Mouse (Mus musculus) adrenal gland, postnatal 25 days (tissue): ENCODE results near the gene Nab2. TPM values are rescaled to one million over a fixed set of nuclear protein-coding genes. Genes with fewer than 3 reads are reported as not detected.
A peak's percentile ranks its signal among the peaks of the same experiment; 100 is the strongest.

Source experiments
- DNase-seq: peaks from one replicate; pipeline ENCODE4 v3.0.0; 2021; ENCODE audit warnings: mixed read lengths
- long read RNA-seq: library from polyadenylated mRNA; stranded (forward); transcript quantifications from one replicate; pipeline ENCODE4 v2.0.0, GENCODE M21; 2021
- total RNA-seq: library from RNA; stranded (reverse); gene quantifications from 2 replicates; pipeline ENCODE4 v1.2.3, GENCODE M21; 2021

Gene Nab2
- 19.0 and 21.7 TPM in 2 replicates for total RNA-seq
- long read RNA-seq, transcript Nab2-201 (7 exons, 2,582 nt) = major isoform, 9 of 18 reads
- long read RNA-seq, partial matches to known transcripts = 6 of 18 reads
- long read RNA-seq, other reads (novel, unspliced or antisense) = 0 of 18 reads

DNA sequence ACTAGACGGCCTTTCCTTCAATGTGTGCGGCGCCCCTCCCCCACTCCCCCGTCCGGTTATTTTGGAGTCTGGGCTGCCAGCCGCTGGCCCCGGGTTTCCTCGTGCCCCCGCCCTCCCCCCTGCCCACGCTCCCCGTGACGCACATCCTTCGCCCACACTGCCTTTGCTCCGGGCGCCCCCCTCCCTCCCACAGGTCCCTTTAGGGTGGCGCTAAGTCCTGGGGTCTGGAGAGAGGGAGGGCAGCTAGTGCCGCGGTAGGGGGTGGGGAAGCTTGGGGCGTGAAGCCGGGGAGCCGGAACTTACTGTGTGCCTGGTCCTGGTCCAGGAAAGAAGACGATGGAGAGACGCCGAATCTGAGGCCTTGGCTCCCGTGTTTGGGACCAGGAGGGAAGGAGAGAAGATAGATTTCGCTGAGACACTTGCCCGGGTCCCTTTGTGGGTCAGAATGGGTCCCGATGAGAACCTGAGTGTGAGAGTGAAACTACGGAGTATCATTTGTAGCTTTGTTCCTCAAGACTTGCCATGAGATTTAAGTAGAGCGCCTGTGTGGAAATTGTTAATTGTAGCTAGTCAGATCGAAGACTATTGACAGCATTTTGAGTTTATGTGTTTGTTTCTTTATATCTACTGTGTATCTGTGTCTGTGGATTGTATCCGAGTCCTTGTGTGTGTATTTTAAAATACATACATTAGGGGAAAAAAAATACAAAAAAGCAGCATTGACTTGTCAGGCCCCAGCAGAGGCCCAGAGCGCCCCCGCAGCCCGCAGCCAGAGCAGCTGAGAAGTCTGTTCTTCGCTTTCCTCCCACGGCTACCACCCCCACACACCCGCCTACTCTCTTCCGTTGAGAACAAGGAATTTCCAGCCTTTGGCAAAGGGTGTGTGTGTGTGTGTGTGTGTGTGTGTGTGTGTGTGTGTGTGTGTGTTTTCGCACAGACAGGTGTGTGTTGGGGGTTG lies at the start of gene Nab2:
Nab2 (minus strand) TSS at position 476 of the 958 bp plus-strand sequence.
- DNase-seq = peak; percentile 81

DNA sequence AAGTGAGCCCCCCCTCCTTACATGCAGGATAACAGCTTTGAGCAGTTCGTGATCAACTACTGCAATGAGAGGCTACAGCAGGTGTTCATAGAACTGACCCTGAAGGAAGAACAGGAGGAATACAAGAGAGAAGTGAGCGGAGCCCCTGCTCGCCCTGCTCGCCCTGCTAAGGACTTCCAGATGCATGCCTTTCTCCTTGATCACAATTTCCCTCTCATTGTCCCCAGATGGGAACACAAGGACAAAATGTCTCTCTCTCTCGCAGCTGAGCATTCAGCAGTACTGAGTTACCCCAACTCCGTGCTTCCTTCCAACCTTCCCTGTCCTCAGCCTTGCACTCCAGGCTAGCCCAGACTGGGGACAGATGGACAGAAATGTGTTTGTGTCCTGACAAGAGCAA lies 44.4 kb upstream of the Nab2 start:
- DNase-seq = no peak

DNA sequence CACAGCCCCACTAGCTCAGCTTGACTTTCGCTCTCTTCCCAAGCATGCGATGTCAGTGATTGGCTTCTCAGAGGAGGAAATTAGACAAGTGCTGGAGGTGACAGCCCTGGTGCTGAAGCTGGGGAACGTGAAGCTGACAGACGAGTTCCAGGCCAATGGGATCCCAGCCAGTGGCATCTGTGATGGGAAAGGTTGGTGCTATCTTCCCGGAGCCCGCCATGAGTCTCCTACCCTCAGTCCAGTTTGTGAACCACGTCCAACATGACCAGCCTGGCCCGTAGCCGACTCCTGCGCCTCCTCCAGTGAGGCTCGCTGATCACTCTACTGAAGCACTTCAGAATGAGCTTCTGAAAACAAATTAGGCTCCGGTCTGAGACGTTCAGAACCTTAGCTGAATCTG lies 42.0 kb upstream of the Nab2 start:
- DNase-seq = no peak

DNA sequence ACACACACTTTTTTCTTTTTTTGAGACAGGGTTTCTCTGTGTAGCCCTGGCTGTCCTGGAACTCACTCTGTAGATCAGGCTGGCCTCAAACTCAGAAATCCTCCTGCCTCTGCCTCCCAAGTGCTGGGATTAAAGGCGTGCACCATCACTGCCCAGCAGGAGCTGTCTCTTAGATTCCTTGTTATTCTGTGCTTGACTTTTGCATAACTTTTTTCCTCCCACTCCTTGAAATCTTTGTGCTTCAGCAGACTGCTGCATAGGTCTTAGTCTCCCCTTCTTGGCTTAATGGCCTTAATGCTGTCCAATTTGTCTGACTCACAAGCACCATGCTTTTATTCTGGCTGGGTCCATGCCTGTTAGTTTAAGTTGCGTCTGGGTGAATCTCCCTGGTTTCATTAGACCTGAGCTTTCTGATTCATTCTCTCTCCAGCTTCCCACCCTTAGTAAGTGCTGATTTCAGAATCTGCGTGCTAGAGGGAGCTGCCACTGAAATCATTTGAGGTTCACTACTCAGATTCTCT lies 40.5 kb upstream of the Nab2 start:
- no peak for DNase-seq

DNA sequence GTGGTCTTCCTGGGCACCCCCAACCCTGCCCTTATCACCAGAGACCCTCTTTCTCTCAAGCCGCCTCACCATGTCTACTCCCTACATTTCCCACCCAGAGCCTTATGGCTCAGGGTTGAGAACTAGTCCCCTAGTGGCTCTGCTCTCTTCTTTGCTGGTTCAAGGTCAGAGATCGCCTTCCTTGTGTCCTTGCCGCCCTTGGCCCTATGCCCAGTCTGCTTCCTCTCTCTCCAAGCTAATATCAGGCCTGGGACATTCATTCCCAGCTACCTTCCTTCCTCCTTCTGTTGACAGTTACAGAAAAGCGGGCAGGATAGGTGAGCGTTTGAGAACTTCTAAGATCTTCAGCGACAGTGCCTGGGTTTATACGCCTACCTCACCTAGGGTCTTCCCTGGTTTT lies 39.4 kb upstream of the Nab2 start:
- peak; percentile 86 for DNase-seq

DNA sequence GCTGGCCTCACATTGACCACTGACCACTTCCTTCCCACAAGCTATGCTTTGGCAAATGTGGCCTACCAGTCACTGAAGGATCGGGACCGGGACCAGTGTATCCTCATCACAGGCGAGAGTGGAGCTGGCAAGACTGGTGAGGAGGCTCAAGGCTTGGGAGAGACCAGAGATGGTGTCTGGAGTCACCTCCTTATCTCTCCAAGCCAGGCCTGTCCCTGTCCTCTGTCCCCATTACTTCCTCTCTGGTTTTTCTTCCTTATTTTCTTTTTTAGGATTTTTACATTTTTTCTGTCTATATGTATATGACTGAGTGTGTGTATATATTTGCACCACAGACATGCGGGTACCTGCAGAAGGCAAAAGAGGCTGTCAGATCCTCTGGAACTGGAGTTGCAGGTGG lies 37.4 kb upstream of the Nab2 start:
- no peak for DNase-seq

DNA sequence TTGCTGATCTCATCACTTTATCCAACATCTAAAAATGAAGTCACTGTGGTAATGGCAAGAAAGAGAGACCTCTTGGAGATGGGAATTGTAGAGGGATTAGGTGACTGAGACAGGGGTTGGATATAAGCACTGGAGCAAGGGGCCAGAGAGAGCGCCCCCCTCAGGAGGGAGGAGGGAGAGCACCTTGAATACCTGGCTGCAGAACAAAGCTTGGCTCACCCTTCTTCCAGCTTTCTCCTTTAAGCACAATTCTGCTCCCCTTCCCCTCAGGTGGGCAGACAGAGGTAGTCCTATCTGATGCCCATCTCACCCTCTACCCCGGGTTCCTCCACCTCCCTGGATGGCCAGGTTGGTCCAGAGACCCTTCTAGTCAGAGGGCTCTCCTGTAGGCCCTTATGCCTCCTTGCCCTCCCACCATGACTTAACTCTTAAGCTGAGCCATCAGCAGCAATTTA lies 36.4 kb upstream of the Nab2 start, which contains the start of gene Myo1a:
Myo1a (plus strand) TSS at position 405 of the 455 bp plus-strand sequence.
- DNase-seq = no peak

DNA sequence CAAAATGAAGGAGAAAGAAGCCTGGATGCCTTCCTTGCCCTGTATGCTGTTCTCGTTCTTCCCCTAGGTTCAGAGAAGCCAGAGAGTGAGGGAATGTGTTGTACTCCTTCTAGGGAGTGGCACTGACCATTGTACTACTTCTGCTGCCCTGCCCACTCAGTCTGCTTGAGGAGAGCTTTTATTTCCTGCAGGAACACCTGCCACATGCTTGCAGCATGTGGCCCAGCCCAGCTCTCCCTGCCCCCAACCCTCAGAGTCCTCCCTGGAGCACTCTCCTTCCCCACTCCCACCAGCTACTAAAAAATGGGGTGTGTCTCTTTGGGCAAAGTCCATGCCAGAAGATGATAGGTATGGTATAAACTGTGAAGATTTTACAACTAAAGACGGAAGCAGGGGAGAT lies 35.9 kb upstream of the Nab2 start:
- no peak for DNase-seq

DNA sequence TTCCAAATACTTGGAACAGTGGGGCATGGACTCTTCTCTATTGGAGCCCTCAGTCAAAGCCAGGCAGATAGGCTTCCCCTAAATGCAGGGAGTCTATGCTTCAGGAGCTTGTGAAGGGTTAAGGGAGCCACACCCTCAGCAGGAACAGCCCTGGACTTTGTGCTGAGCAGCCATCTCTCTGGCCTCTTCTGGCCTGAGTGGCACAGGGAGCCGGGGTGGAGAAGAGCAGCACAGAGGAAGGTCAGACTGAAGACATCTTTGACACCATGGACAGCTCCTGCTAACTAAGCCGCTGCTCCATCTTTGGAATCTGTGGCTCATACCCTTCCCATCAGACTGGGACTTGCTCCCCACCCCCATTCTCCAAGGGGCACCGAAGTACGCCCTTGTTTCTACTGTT lies 34.9 kb upstream of the Nab2 start:
- no peak for DNase-seq

DNA sequence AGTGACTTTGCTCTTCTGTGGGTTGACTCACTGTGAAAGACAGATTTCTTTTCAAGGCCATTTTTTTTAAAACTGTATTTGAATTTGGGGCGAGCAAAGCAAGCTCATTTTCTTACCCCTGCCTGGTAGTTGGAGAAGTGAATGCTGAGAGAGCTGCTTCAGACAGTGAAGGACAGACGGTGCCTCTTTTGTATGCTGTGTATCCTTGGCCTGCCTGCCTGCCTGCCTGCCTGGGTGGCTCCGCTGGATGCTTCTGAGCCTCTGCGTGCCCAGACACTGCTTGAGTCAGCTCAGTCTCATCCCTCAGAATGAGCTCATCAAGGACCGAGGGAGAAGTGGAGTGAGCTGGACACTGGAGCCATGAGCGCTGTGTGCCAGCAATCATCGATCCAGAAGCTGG lies 30.6 kb upstream of the Nab2 start:
- peak; percentile 64 for DNase-seq

DNA sequence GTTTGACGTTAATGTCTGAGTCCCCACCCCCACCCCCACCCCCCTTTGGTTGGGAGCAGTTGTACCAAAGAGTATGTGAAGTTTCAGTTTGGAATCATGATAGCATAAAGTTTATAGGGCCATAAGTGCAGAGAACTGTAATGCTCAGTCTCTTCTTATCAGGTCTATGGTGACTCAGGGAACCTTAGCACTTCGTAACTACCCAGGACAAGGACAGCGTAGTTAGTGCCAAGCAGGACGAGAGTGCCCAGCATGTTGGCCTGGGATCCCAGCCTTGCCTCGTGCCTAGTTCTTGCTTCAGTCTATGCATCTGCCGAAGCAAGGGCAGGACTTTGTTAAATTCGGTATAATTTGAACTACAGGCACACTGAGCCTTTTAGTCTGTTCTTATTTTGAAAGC lies 27.4 kb upstream of the Nab2 start:
- DNase-seq = peak; percentile 48

DNA sequence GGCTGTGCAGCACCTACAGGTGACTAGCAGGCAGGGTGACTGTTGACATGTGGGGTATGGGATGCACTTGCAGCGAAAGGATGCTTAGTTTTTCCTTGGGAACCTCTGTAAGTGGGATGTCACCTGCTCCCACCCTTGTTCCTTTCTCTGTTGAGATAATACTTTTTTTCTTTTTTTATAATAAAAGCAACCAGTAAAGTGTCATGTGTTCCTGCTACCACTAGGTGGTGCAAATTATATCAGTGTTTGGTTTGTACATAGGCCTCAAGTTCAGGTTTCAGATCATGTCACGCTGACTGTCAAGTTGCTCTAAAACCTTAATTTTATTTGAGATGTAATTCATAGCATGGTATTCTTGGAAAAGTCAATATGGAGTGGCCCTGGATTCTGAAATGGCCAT lies 26.3 kb upstream of the Nab2 start:
- DNase-seq = no peak

DNA sequence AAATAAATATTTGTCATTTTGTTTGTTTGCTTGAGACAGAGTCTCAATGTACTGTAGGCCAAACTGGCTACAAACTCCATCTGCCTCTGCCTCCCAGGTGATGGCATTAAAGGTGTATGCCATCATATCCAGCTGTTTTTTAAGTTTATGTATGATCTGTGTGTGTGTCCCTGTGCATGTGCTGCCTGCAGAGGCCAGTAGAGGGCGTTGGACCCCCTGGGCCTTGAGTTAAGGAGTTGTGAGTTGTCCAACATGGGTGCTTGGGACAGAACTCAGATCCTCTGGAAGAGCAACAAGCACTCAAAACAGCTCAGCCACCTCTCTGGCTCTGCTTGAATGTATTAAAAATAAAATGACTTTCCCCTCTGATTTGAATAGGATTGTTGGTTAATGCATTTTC lies 22.7 kb upstream of the Nab2 start:
- DNase-seq = no peak

DNA sequence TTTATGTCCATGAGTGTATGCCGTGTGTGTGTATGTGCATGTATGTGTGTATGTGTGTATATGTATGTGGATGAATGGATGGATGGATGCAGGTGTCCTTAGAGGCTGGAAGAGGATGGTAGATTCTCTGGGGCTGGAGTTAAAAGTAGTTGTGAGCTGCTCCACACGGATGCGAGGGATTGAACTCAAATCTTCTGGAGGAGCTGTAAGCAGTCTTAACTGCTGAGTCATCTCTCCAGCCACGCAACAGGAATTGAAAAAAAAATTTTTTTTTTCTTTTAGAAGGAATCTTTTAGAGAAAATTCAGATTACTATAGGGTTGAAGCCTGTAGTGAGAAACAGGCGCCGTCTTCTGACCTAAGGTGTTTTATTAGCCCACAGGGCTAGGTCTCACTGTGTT lies 14.5 kb upstream of the Nab2 start:
- no peak for DNase-seq

DNA sequence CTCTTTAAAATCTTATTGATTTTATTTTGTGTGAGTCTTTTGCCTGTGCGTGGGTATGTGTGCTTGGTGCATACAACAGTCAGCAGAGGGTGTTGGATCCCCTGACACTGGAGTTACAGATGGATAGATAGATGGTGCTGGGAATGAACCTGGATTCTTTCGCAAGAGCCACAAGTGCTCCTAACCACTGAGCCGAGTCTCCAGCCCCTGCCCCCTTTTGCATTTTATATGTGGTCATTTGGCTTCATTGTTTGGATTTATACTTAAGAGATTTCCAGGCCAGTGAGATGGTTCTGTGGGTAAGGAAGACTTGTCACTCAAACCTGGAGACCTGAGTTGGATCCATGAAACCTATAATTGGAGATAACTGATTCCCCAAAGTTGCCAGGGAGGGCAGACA lies 11.5 kb upstream of the Nab2 start:
- DNase-seq = no peak

DNA sequence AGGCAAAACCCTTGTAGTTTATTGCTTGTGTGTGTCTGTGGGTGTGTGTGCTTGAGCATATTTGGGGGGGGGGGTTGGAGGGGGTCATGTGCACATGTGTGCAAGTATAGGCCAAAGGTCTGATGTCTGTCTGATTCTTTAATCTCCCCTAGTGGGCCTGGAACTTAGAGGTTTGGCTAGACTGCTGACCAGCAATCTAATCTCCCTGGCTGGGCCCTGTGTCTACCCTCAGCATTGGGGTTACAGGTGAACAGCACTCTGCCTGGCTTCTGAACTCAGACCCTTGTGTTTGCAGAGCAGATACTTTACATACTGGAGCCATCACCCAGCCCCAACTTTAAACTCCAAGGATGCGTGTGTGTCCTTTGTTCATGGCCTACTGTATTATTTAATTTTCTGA lies 10.8 kb upstream of the Nab2 start:
- no peak for DNase-seq

DNA sequence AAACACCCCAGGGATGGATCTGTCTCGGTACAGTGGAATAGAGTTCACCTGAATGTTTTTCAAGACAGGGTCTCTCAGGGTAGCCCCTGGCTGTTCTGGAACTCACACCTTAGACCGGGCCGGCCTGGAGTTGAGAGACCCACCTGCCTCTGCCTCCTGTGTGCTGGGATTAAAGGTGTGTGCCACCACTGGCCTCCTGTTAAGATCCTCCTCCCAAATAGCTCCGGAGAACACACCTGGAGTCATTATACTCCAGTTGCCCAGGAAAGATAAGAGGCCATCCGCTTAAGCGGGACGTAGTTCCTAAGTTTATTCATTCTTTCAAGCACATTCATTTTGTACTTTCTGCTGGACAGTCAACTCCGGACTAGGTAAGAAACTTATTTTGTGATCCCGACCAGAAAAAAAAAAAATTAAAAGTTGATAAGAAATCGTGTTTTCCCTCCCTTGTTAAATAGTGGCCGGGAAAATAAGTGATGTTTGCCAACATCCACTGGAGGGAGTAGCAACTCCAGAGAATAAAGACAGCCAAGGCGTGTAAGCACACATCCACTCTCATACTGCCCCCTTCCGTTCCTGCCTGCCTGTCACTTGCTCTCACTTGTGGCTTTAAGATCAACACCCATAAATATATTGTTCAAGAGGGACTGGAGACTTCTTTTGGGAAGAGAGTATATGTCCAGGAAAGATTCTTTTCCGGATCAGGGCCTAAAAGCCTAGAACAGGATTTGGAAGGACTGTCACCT lies 9.4 kb upstream of the Nab2 start:
- DNase-seq = peak; percentile 49

DNA sequence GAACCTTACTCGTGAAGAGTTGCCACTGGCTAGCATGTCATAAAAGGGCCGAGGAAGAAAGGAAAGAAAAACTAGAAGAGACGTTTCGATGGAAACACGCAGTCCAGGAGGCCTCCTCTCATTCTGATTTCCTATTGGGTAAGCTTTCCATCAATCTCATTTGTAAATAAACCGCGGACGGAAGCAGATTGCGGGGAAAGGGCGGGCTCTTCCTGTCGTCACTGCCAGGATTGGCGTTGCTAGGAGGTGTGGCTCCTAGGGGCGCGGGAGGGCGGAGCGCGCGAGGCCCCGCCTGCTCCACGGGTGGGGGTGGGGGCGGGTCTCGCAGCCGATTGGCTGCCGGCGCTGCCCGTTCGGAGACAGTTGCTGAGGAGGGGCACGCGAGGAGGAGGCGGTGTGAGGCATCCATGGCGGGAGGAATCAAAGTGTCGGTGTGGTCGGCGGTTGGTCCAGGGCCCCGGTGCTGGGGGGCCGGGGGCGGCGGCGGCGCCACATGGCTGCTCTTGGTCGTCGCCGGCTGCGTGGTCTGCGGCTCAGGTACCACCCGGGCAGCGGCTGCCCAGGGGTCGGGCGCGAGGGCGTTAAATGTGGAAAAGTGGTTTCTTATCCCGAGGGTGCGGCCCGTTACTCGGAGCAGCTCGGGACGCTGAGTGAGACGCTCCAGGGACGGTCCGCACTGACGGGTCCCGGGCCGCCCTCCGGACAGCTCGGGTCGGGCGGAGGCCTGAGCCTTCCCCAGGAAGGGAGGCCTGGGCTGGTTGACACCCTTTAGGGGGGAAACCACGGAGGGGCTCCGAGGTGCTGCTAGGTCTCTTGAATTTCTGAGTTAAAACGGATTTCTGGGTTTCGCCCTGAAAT lies 8.6 kb upstream of the Nab2 start:
- peak; percentile 93 for DNase-seq

DNA sequence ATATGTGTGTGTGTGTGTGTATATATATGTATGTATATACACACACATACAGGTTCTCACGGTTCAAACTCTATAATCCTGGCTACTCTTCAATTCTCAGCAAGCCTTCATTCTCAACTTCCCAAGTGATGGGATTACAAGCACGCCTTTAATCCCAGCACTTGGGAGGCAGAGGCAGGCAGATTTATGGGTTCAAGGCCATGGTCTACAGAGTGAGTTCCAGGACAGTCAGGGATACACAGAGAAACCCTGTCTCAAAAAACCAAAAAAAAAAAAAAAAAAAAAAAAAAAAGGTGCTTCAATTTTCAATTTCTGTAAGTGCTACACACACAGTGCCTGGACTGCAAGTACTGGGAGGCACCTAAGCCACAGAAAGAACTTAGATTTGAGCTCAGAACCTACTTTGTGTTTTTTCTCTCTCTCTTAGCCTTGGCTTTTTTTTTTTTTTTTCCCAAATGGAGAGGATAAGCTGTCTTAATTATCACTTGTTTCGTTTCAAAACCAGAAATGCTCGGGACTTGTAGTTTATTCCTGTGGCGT lies 7.6 kb upstream of the Nab2 start:
- DNase-seq = no peak

DNA sequence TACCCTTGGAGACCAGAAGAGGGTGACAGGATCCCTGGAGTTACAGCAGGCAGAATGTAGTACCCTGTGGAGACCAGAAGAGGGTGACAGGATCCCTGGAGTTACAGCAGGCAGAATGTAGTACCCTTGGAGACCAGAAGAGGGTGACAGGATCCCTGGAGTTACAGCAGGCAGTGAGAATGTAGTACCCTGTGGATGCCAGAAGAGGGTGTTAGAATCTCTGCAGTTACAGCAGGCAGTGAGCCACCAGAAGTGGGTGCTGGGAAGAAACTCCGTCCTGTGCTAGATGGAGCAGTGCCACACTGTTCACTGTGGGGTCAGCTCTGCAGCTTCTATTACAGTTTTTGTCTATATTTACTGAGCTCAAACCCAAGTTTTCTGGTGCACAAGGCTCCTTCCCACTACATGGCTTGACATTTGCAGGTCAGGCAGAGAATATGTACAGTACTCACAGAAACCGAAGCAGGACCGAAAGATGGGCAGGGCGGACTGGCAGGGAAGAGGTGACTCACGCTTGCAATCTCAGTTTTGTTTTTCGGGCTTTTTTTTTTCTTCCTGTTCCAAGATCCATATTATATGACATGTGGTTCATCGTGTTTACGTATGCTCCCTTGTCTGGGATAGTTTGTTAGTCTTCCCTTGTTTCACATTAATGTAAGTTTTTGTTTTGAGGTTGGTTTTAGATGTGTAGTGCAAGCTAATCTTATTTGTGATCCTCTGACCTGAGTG lies 6.6 kb upstream of the Nab2 start:
- DNase-seq = peak; percentile 58
